Mouse (Mus musculus): ENCODE results near the gene Cyp2w1. TPM values are rescaled to one million over a fixed set of nuclear protein-coding genes. Genes with fewer than 3 reads are reported as not detected.

Gene Cyp2w1
- polyA plus RNA-seq, 1 experiment from 2014 or later = not detected

GRCm38 (mm10) chr5:139403692-139404260, 51.4 kb downstream of the Cyp2w1 start:
- no peak overlapping the region for H3K9ac ChIP-seq
- WGBS = 88% methylated on average over 8 of the region's 8 CpGs

GRCm38 (mm10) chr5:139404801-139405401, 52.5 kb downstream of the Cyp2w1 start, which contains the start of gene C130050O18Rik:
Gene C130050O18Rik, plus strand, starts transcription at chr5:139405280.
- Histone ChIP-seq H3K27me3 (no peaks in the 10 kb centered on the region), H3K9me3 (replicated peaks) (no peaks in the 10 kb centered on the region), H3K4me1 (no peaks in the 10 kb centered on the region), H3K4me3 (no peak within 1 kb of the TSS), H3K36me3 (ENCODE audit: poor library complexity, severe bottlenecking) (no peaks in the 10 kb centered on the region), H3K4me2 (no peak within 1 kb of the TSS), H3K9ac (no peak within 1 kb of the TSS), H3K27ac (no peak within 1 kb of the TSS)
- no peak for ATAC-seq
- WGBS = 89% methylated on average over 6 of the region's 6 CpGs

More at GRCm38 (mm10) chr5:139403692-139404260, 51.4 kb downstream of the Cyp2w1 start:
- ATAC-seq = no peak
- H3K36me3 ChIP-seq (ENCODE audit: poor library complexity, severe bottlenecking) = no peaks in the 10 kb centered on the region
- no peaks in the 10 kb centered on the region for H3K9me3 ChIP-seq (replicated peaks)
- H3K4me3 ChIP-seq = no peak overlapping the region
- H3K27ac ChIP-seq = no peak overlapping the region
- no peak overlapping the region for H3K4me2 ChIP-seq
- H3K27me3 ChIP-seq = no peaks in the 10 kb centered on the region
- no peaks in the 10 kb centered on the region for H3K4me1 ChIP-seq

- no peak for ATAC-seq
- Histone ChIP-seq H3K4me2 (no peak overlapping the region), H3K27me3 (no peaks in the 10 kb centered on the region), H3K4me1 (no peaks in the 10 kb centered on the region), H3K9ac (no peak overlapping the region), H3K27ac (no peak overlapping the region), H3K9me3 (replicated peaks) (no peaks in the 10 kb centered on the region), H3K4me3 (no peak overlapping the region), H3K36me3 (ENCODE audit: poor library complexity, severe bottlenecking) (no peaks in the 10 kb centered on the region)
- 81% methylated on average over 7 of the region's 7 CpGs for WGBS
Observed at GRCm38 (mm10) chr5:139405478-139405877, 53.1 kb downstream of the Cyp2w1 start.

- WGBS = 80% methylated on average over 3 of the region's 3 CpGs
- no peak overlapping the region for H3K4me3 ChIP-seq
- no peaks in the 10 kb centered on the region for H3K27me3 ChIP-seq
- no peaks in the 10 kb centered on the region for H3K9me3 ChIP-seq (replicated peaks)
- H3K9ac ChIP-seq = no peak overlapping the region
- no peaks in the 10 kb centered on the region for H3K4me1 ChIP-seq
- H3K27ac ChIP-seq = no peak overlapping the region
- no peak for ATAC-seq
- no peaks in the 10 kb centered on the region for H3K36me3 ChIP-seq (ENCODE audit: poor library complexity, severe bottlenecking)
- H3K4me2 ChIP-seq = no peak overlapping the region
Observed at GRCm38 (mm10) chr5:139405953-139406352, 53.5 kb downstream of the Cyp2w1 start.

MicroRNAs within 50 kb of the gene (microRNA counts, 519-probe panel; counts per million panel counts)
- microRNA mmu-miR-339-3p = 177 counts per million, percentile 53 among the panel's probes with 10 or more counts
- microRNA mmu-miR-339-5p = 177 counts per million, percentile 53 among the panel's probes with 10 or more counts

Small RNA genes within 50 kb of the gene (microRNA-seq; reads per million reads assigned to microRNA genes)
- gene Mir339 = 333 reads per million, percentile 67 among the genes with 10 or more reads in this experiment

Other genes with a start within 250 kb of the Cyp2w1 start
- 63.4 and 87.2 TPM in 2 replicates for gene Prkar1b, start 202.6 kb upstream of the Cyp2w1 start, polyA plus RNA-seq (2015; fragmentation: Nextera tagmentation; extraction: Ambion mirVana)
- 3.1 and 3.4 TPM in 2 replicates for gene Dnaaf5, start 202.4 kb upstream of the Cyp2w1 start, polyA plus RNA-seq (2015; fragmentation: Nextera tagmentation; extraction: Ambion mirVana)
- 43.9 and 50.2 TPM in 2 replicates for gene Sun1, start 152.0 kb upstream of the Cyp2w1 start, polyA plus RNA-seq (2015; fragmentation: Nextera tagmentation; extraction: Ambion mirVana)
- gene Get4, start 100.3 kb upstream of the Cyp2w1 start, polyA plus RNA-seq (2015; fragmentation: Nextera tagmentation; extraction: Ambion mirVana) = 122 and 137 TPM in 2 replicates
- gene Adap1, start 27.0 kb upstream of the Cyp2w1 start, polyA plus RNA-seq (2015; fragmentation: Nextera tagmentation; extraction: Ambion mirVana) = 3.8 and 7.0 TPM in 2 replicates
- gene Cox19, start 1.2 kb upstream of the Cyp2w1 start, polyA plus RNA-seq (2015; fragmentation: Nextera tagmentation; extraction: Ambion mirVana) = 111 and 117 TPM in 2 replicates
- 0.93 and 0.97 TPM in 2 replicates for gene Gpr146, start 25.1 kb downstream of the Cyp2w1 start, polyA plus RNA-seq (2015; fragmentation: Nextera tagmentation; extraction: Ambion mirVana)
- gene C130050O18Rik, start 52.7 kb downstream of the Cyp2w1 start, polyA plus RNA-seq (2015; fragmentation: Nextera tagmentation; extraction: Ambion mirVana) = 0.11 and 0.18 TPM in 2 replicates
- gene Gper1, start 70.5 kb downstream of the Cyp2w1 start, polyA plus RNA-seq (2015; fragmentation: Nextera tagmentation; extraction: Ambion mirVana) = 5.3 and 5.9 TPM in 2 replicates
- gene 3110082I17Rik, start 107.9 kb downstream of the Cyp2w1 start, polyA plus RNA-seq (2015; fragmentation: Nextera tagmentation; extraction: Ambion mirVana) = 26.8 and 29.0 TPM in 2 replicates
- gene Zfand2a, start 131.9 kb downstream of the Cyp2w1 start, polyA plus RNA-seq (2015; fragmentation: Nextera tagmentation; extraction: Ambion mirVana) = 8.9 and 9.5 TPM in 2 replicates
- 8.5 and 18.1 TPM in 2 replicates for gene Uncx, start 190.9 kb downstream of the Cyp2w1 start, polyA plus RNA-seq (2015; fragmentation: Nextera tagmentation; extraction: Ambion mirVana)

All from forebrain, embryonic 13.5 days (tissue).